Mouse (Mus musculus): ENCODE measurements around the gene Irf2bp1.

DNA sequence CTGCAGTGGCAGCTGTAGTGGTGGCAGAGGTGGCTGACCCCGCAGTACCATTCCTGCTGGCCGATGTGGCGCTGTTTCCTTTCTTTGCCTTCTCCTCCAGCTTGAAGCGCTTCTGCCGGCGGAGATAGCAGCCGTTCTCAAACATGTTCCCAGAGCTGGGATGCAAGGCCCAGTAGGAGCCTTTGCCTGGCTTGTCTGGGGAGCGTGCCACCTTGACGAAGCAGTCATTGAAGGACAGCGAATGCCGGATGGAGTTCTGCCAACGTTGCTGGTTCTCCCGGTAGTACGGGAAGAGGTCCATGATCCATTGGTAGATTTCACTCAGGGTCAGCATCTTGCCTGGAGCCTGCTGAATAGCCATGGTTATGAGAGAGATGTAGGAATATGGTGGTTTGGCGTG, 10.6 kb downstream of the Irf2bp1 start:
- TF ChIP-seq CTCF (conservative IDR thresholded peaks at IDR 0.05; ENCODE audit: low read length) (no peak), NANOG (IDR thresholded peaks at IDR 0.05; ENCODE audit: borderline replicate concordance, low read length) (no peak), POU5F1 (IDR thresholded peaks at IDR 0.05; ENCODE audit: borderline replicate concordance, low read length) (no peak)

Measured in E14TG2a.4 (cell line).